Mouse (Mus musculus) forebrain, embryonic 11.5 days (tissue): ENCODE measurements around the gene Gpatch8. TPM values are rescaled to one million over a fixed set of nuclear protein-coding genes. Genes with fewer than 3 reads are reported as not detected.

Experiments used
- ATAC-seq: fragments of 200-750 bp; cut with Nextera tagmentation; replicated peaks from 2 replicates; pipeline ENCODE4 v1.8.0; 2017; ENCODE audit warnings: moderate TSS enrichment; ENCODE audit not compliant: low FRiP score
- DNase-seq: peaks from one replicate; pipeline ENCODE4 v3.0.0-alpha.2; 2017; ENCODE audit warnings: low spot score
- H3K27ac ChIP-seq: fragments of 300-500 bp; sonication (generic); 2 replicates; pipeline ENCODE4 v1.5.1; 2014; ENCODE audit warnings: low read depth, low read length
- H3K27me3 ChIP-seq: fragments of 300-500 bp; sonication (generic); 2 replicates; pipeline ENCODE4 v1.6.1; 2014; ENCODE audit warnings: mild to moderate bottlenecking, low read length, mixed read lengths; ENCODE audit not compliant: control insufficient read depth, insufficient read depth
- H3K36me3 ChIP-seq: fragments of 300-500 bp; sonication (generic); 2 replicates; pipeline ENCODE4 v1.6.1; 2014; ENCODE audit warnings: mild to moderate bottlenecking, low read length, moderate library complexity, mixed read lengths; ENCODE audit not compliant: control insufficient read depth, insufficient read depth
- H3K4me1 ChIP-seq: fragments of 300-500 bp; sonication (generic); replicated peaks from 2 replicates; pipeline ENCODE4 v1.6.1; 2014; ENCODE audit warnings: low read length, mixed read lengths; ENCODE audit not compliant: control insufficient read depth, insufficient read depth
- H3K4me2 ChIP-seq: fragments of 300-500 bp; sonication (generic); 2 replicates; pipeline ENCODE4 v1.6.1; 2014; ENCODE audit warnings: low read depth, mild to moderate bottlenecking, low read length, moderate library complexity, mixed read lengths; ENCODE audit not compliant: severe bottlenecking
- H3K4me3 ChIP-seq: fragments of 300-500 bp; sonication (generic); 2 replicates; pipeline ENCODE4 v1.5.1; 2014; ENCODE audit warnings: low read depth, low read length
- H3K9ac ChIP-seq: fragments of 300-500 bp; sonication (generic); 2 replicates; pipeline ENCODE4 v1.6.1; 2014; ENCODE audit warnings: low read length
- H3K9me3 ChIP-seq: fragments of 300-500 bp; sonication (generic); 2 replicates; pipeline ENCODE4 v1.6.1; 2016; ENCODE audit warnings: low read length, mixed read lengths; ENCODE audit not compliant: control insufficient read depth
- WGBS: fragments of 180-500 bp; shearing (Covaris S2); extraction: QIAGEN DNeasy Blood & Tissue Kit; methylation state at CpG from one replicate; pipeline ENCODE4 v1.1.7; 2014; 5-methylcytosine and 5-hydroxymethylcytosine counted together
- polyA plus RNA-seq: library from polyadenylated mRNA; unstranded; fragments of >200 nt; fragmentation: Nextera tagmentation; extraction: Ambion mirVana; gene quantifications from 2 replicates; pipeline ENCODE4 v1.2.1, GENCODE M21; 2014

The Gpatch8 gene
- polyA plus RNA-seq, 1 experiment from 2014 or later, result 54.5 TPM

DNA sequence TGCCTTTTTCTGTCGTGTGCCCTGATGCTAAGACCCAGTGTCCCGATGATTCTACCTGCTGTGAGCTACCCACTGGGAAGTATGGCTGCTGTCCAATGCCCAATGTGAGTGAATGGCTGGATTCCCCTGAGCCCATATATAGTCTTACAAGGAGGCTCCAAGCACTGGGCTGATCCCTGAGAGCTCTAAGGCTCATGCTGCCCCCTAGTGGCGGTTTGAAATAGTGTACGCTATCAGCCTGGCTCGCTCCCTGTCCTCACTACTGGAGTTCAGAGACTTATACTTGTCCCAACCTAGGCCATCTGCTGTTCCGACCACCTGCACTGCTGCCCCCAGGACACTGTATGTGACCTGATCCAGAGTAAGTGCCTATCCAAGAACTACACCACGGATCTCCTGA is 121.8 kb downstream of the Gpatch8 start:
- no peak overlapping the region for H3K27ac ChIP-seq
- H3K36me3 ChIP-seq, result no peaks in the 10 kb centered on the region; the same call in none of the 2 replicates
- no peak overlapping the region for H3K4me2 ChIP-seq
- H3K4me3 ChIP-seq, result no peak overlapping the region
- WGBS, result 11% methylated on average over 7 of the region's 7 CpGs
- no peak for ATAC-seq
- DNase-seq, result peak; percentile 94
- no peaks in the 10 kb centered on the region for H3K9me3 ChIP-seq
- peaks cover 18% of the 10 kb centered on the region for H3K4me1 ChIP-seq
- H3K27me3 ChIP-seq, result peaks cover 8% of the 10 kb centered on the region
- no peak overlapping the region for H3K9ac ChIP-seq

DNA sequence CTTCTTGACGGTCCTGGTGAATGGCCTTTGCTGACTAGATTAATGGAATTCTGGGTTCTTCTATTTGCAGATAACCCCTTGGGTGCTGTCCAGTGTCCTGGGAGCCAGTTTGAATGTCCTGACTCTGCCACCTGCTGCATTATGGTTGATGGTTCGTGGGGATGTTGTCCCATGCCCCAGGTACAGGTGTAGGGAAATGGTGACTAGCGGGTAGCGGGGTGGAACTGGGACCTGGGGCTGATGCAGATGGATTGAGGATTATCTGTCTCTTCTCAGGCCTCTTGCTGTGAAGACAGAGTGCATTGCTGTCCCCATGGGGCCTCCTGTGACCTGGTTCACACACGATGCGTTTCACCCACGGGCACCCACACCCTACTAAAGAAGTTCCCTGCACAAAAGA is 122.3 kb downstream of the Gpatch8 start:
- Histone ChIP-seq H3K9me3 (no peaks in the 10 kb centered on the region), H3K4me2 (no peak overlapping the region), H3K27ac (no peak overlapping the region), H3K4me1 (peaks cover 18% of the 10 kb centered on the region), H3K27me3 (peaks cover 5% of the 10 kb centered on the region), H3K9ac (no peak overlapping the region), H3K4me3 (no peak overlapping the region), H3K36me3 (no peaks in the 10 kb centered on the region; the same call in 1 of the 2 replicates)
- no peak for DNase-seq
- WGBS, result 89% methylated on average over 7 of the region's 7 CpGs
- ATAC-seq, result no peak

DNA sequence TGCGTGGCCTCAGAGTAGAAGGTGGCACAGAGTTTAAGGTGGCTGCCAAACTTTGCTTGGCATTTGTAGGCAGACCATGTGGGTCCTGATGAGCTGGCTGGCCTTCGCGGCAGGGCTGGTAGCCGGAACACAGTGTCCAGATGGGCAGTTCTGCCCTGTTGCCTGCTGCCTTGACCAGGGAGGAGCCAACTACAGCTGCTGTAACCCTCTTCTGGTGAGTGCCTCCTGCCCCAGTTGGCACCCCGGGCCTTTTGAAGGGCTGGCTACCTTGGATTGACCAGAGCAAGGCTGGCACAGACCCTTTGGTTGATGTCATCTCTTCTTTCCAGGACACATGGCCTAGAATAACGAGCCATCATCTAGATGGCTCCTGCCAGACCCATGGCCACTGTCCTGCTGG is 123.3 kb downstream of the Gpatch8 start:
- no peak overlapping the region for H3K9ac ChIP-seq
- no peak overlapping the region for H3K27ac ChIP-seq
- H3K27me3 ChIP-seq, result no peaks in the 10 kb centered on the region
- no peak overlapping the region for H3K4me2 ChIP-seq
- no peak overlapping the region for H3K4me3 ChIP-seq
- no peaks in the 10 kb centered on the region for H3K9me3 ChIP-seq
- ATAC-seq (no peak), DNase-seq (no peak)
- 94% methylated on average over 6 of the region's 6 CpGs for WGBS
- H3K4me1 ChIP-seq, result peaks cover 10% of the 10 kb centered on the region
- H3K36me3 ChIP-seq, result no peaks in the 10 kb centered on the region; the same call in 1 of the 2 replicates

DNA sequence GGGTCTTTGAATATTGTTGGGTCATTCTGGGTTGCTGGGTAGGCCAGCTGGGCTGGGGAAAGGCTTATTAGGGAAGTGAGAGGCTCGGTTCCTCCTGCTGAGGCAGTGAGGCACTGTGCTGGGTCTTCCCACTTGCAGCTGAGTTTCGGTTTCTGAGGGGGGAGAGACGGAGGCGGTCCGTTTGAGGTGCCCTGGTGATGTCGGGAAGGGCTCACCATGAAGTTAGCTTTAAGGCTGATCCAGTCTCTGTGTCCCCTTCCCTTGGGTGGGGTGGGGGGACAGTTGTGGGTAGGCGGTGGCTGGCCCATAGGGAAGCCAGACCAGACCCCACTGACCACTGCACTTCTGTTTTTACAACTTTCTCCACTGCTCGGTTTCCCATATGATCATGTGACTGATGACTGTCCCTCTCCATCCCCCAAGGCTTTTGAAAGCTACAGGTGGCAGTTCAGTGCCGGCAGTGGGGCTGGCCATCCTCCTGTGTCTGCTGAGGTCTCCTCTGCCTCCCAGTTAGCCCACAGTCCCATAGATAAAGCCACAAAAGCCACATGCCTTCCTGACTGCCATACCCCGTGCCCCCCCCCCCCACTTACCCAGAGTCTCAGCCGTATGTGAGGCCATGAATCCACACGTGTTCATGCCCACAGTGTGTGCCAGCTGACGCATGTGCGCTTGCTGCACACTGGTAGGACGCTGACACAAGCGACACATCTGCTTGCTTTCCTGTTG is 123.9 kb downstream of the Gpatch8 start:
- Histone ChIP-seq H3K27ac (no peak overlapping the region), H3K4me1 (peaks cover 5% of the 10 kb centered on the region; the same call in 1 of the 2 replicates), H3K4me3 (no peak overlapping the region), H3K36me3 (no peaks in the 10 kb centered on the region; the same call in 1 of the 2 replicates), H3K4me2 (no peak overlapping the region), H3K9ac (no peak overlapping the region), H3K9me3 (no peaks in the 10 kb centered on the region), H3K27me3 (no peaks in the 10 kb centered on the region)
- DNase-seq (no peak), ATAC-seq (no peak)
- WGBS, result 73% methylated on average over 16 of the region's 16 CpGs

DNA sequence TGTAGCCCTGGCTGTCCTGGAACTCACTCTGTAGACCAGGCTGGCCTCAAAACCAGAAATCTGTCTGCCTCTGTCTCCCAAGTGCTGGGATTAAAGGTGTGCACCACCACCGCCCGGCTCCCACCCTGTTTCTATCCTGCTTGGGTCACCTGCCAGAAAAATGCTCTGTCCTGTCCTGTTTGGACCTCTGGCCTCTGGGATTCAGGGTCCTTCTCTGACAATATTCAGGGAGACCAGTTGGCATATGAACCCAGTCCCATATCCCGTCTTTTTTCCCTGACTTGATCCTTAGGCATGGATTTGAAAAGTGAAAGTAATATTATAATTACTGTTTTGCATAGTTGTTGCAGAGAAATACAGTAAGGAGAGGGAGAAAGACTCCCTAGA is 124.5 kb downstream of the Gpatch8 start:
- no peak overlapping the region for H3K9ac ChIP-seq
- H3K4me1 ChIP-seq, result no peaks in the 10 kb centered on the region; the same call in 1 of the 2 replicates
- H3K27ac ChIP-seq, result no peak overlapping the region
- H3K4me3 ChIP-seq, result no peak overlapping the region
- 85% methylated on average over 3 of the region's 3 CpGs for WGBS
- ATAC-seq, result no peak
- no peak overlapping the region for H3K4me2 ChIP-seq
- DNase-seq, result no peak
- no peaks in the 10 kb centered on the region for H3K9me3 ChIP-seq
- H3K27me3 ChIP-seq, result no peaks in the 10 kb centered on the region
- H3K36me3 ChIP-seq, result no peaks in the 10 kb centered on the region; the same call in 1 of the 2 replicates

DNA sequence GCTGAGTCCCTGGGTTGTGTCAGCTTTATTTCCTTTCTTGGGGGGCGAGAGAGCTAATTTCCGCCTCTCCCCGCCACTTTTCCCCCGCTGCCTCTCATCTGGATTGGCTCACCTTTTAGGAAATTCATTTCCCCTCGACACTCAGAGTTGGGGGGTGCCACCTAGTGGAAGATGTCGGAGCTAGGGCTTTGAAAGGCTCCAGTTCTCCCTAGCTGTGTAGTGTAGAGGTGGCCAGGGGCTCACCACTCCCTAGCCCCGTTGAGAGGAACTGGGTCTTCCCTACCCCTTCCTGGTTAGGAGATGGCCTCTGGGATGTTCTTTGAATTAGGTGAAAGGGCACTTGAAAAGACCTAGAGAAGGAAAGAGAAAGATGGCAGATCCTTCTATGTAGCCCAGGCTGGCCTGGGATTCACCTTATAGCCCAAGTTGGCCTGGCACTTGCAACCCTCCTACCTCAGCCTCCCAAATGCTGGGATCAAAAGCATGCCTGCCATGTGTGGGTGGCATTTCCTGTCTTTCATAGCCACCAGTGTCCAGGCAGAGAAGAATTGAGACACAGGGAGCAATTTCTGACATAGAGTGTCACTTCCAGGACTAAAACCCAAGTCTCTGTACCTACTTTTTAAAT is 125.1 kb downstream of the Gpatch8 start:
- Histone ChIP-seq H3K4me2 (peak overlapping the region; percentile 94), H3K4me3 (peak overlapping the region; percentile 56), H3K9ac (peak overlapping the region; percentile 59), H3K4me1 (no peaks in the 10 kb centered on the region; the same call in 1 of the 2 replicates), H3K9me3 (no peaks in the 10 kb centered on the region), H3K27ac (no peak overlapping the region), H3K36me3 (no peaks in the 10 kb centered on the region; the same call in 1 of the 2 replicates), H3K27me3 (no peaks in the 10 kb centered on the region)
- ATAC-seq (peak; percentile 49; the same call in 1 of the 2 replicates), DNase-seq (peak; percentile 84)
- under 1% methylated on average over 7 of the region's 7 CpGs for WGBS

DNA sequence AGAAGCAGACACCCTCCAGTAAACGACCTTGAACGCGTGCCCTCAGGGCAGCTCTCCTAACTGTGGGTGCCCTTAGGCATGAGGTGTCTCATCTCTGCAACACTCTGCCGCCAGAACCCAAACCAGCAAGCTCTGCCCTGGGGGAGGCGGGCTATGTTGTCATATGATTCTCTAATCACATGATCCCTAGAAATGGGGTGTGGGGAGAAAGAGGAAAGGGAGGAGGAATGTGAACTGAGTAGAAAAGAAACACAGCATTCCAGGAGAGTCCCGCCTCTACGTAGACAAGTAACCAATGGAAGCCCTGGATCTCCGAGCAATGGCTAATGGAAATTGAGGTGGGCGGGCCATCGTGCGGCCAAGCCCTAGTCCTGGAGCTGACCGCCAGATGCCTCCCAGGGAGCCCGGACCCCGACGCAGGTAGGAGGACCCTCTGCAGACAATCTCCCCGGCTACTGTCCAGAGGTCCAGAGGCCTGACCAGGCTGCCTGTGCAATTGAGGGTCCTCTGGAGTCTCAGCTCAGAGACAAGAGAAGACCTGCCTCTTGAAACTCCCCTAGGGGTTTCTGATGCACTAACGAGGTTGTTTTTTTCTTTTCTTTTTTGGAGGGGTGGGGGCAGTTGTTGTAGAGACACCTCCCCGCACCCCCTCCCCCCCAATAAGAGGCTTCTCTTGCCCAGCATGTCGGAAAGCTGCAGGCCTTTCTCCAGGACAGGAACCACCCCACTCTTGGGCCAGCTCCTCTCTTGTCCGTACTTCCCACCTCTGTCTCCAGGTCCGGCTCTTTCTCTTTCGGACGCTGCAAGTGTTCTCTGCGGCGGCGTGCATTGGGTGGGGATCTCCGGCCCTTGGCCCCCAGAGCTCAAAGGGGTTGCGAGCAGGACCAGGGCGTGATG is 125.8 kb downstream of the Gpatch8 start, which contains the start of gene Grn:
Gene Grn, plus strand, starts transcription at position 195 of the 897 bp plus-strand sequence.
- peak within 1 kb of the TSS; percentile 59 for H3K9ac ChIP-seq
- no peaks in the 10 kb centered on the region; the same call in 1 of the 2 replicates for H3K4me1 ChIP-seq

DNA sequence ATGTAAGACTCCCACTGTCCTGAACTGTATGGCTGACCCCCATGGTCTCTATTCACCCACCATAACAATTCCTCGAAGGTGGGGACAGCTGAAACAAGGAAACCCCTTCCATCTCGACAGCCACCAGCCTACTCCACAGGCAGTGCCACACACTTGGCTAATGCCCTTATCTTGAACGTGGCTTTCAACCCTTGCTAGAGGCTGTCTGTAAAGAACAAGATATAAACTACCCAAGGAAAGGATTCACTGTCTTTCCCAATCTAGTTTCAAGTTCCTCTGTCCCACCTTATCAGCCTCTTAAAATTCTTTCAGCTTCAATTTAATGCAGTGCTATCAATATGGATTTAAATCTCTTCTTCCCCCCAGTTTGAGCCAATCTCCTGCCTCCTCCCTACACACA is 126.6 kb downstream of the Gpatch8 start:
- Histone ChIP-seq H3K4me2 (peak overlapping the region; percentile 94), H3K4me3 (peak overlapping the region; percentile 56), H3K4me1 (no peaks in the 10 kb centered on the region; the same call in 1 of the 2 replicates), H3K9ac (peak overlapping the region; percentile 55), H3K9me3 (no peaks in the 10 kb centered on the region), H3K27ac (no peak overlapping the region), H3K27me3 (no peaks in the 10 kb centered on the region), H3K36me3 (no peaks in the 10 kb centered on the region)
- ATAC-seq (no peak), DNase-seq (no peak)
- WGBS, result 52% methylated on average over 3 of the region's 3 CpGs

More for the DNA sequence above, 125.8 kb downstream of the Gpatch8 start, which contains the start of gene Grn:
- ATAC-seq (peak; percentile 93), DNase-seq (peak; percentile 90)
- Histone ChIP-seq H3K4me2 (peak within 1 kb of the TSS; percentile 94), H3K27me3 (no peaks in the 10 kb centered on the region), H3K36me3 (no peaks in the 10 kb centered on the region), H3K4me3 (peak within 1 kb of the TSS; percentile 56), H3K9me3 (no peaks in the 10 kb centered on the region), H3K27ac (peak within 1 kb of the TSS; percentile 33; the same call in 1 of the 2 replicates)
- WGBS, result under 1% methylated on average over 28 of the region's 29 CpGs
